Mouse (Mus musculus) megakaryocyte, embryonic 14.5 days (primary cell): ENCODE results near the gene Tcaim.

ENCODE experiments used
- FLI1 ChIP-seq: IDR thresholded peaks from 2 replicates; pipeline ENCODE4 v1.6.1; 2012; ENCODE audit warnings: low read length, inconsistent platforms, mixed read lengths
- GATA1 ChIP-seq: IDR thresholded peaks from 3 replicates; pipeline ENCODE4 v1.6.1; 2012; ENCODE audit warnings: mixed read lengths, low read length, inconsistent platforms, borderline replicate concordance

DNA sequence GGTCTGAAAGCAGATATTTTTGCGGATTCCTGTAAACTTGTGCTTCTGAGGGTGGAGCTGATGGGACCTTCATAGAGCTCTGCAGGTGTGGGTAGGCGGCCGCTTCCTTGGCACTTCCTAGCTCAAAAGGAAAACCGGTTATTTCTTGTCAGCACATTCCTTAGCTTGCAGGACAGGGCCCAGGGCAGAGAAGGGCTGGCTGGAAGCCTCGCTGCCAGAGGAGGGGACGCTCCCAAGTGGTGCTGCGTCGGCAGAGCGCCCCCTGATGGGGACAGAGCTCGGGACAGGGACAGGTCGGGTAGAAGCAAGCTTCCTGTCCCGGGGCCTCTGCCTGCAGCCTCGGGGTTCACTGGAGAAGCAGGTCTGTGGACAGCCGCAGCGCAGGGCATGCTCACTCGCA, 32.3 kb downstream of the Tcaim start:
- TF ChIP-seq GATA1 (no peak), FLI1 (no peak)
